Mouse (Mus musculus): ENCODE data around the gene Pnpla3. TPM values are rescaled to one million over a fixed set of nuclear protein-coding genes. Genes with fewer than 3 reads are reported as not detected.

The Pnpla3 gene
- polyA plus RNA-seq, 2 experiments, result 0.28 to 1.8 TPM

GRCm38 (mm10) chr15:84212031-84212755, 44.6 kb downstream of the Pnpla3 start:
- H3K4me3 ChIP-seq (replicated peaks; ENCODE audit: low read length), result no peak overlapping the region
- H3K4me2 ChIP-seq (replicated peaks; ENCODE audit: low read depth, low read length, severe bottlenecking), result no peak overlapping the region
- peaks cover 9% of the 10 kb centered on the region for H3K4me1 ChIP-seq (ENCODE audit: control insufficient read depth, insufficient read depth, low read length)
- ATAC-seq (ENCODE audit: low FRiP score, low read depth) (peak; percentile 74), DNase-seq (ENCODE audit: low spot score) (peak; percentile 85)
- no peak overlapping the region for H3K9ac ChIP-seq (ENCODE audit: low read depth, low read length, severe bottlenecking)
- H3K9me3 ChIP-seq (ENCODE audit: control insufficient read depth, low read length), result no peaks in the 10 kb centered on the region
- no peak for TF ChIP-seq POLR2A (IDR thresholded peaks at IDR 0.05; ENCODE audit: borderline replicate concordance, extremely low read depth, insufficient read depth, insufficient read length)
- H3K27ac ChIP-seq (replicated peaks; ENCODE audit: low read depth, low read length), result no peak overlapping the region
- no peaks in the 10 kb centered on the region for H3K27me3 ChIP-seq (ENCODE audit: control insufficient read depth, insufficient read depth, low read length)
- peaks cover 61% of the 10 kb centered on the region for H3K36me3 ChIP-seq (ENCODE audit: control insufficient read depth, insufficient read depth, low read length)
- 31% methylated on average over 6 of the region's 6 CpGs for WGBS

GRCm38 (mm10) chr15:84212756-84213105, 45.1 kb downstream of the Pnpla3 start:
- 0 out of 2 replicates have a peak, but pooled peaks have one; percentile 20 for ATAC-seq (ENCODE audit: low FRiP score, low read depth)
- Histone ChIP-seq H3K36me3 (ENCODE audit: control insufficient read depth, insufficient read depth, low read length) (peaks cover 56% of the 10 kb centered on the region), H3K4me1 (ENCODE audit: control insufficient read depth, insufficient read depth, low read length) (peaks cover 9% of the 10 kb centered on the region), H3K4me2 (replicated peaks; ENCODE audit: low read depth, low read length, severe bottlenecking) (no peak overlapping the region), H3K9me3 (ENCODE audit: control insufficient read depth, low read length) (no peaks in the 10 kb centered on the region), H3K27ac (replicated peaks; ENCODE audit: low read depth, low read length) (no peak overlapping the region), H3K27me3 (ENCODE audit: control insufficient read depth, insufficient read depth, low read length) (no peaks in the 10 kb centered on the region), H3K9ac (ENCODE audit: low read depth, low read length, severe bottlenecking) (no peak overlapping the region), H3K4me3 (replicated peaks; ENCODE audit: low read length) (no peak overlapping the region)
- no peak for TF ChIP-seq POLR2A (IDR thresholded peaks at IDR 0.05; ENCODE audit: borderline replicate concordance, extremely low read depth, insufficient read depth, insufficient read length)
- 72% methylated on average over 2 of the region's 2 CpGs for WGBS
- peak; percentile 12 for DNase-seq (ENCODE audit: low spot score)

GRCm38 (mm10) chr15:84213162-84213739, 45.6 kb downstream of the Pnpla3 start:
- H3K9me3 ChIP-seq (ENCODE audit: control insufficient read depth, low read length), result no peaks in the 10 kb centered on the region
- peaks cover 53% of the 10 kb centered on the region for H3K36me3 ChIP-seq (ENCODE audit: control insufficient read depth, insufficient read depth, low read length)
- no peaks in the 10 kb centered on the region for H3K27me3 ChIP-seq (ENCODE audit: control insufficient read depth, insufficient read depth, low read length)
- no peak overlapping the region for H3K4me2 ChIP-seq (replicated peaks; ENCODE audit: low read depth, low read length, severe bottlenecking)
- H3K9ac ChIP-seq (ENCODE audit: low read depth, low read length, severe bottlenecking), result no peak overlapping the region
- no peak for DNase-seq (ENCODE audit: low spot score)
- no peak for ATAC-seq (ENCODE audit: low FRiP score, low read depth)
- H3K27ac ChIP-seq (replicated peaks; ENCODE audit: low read depth, low read length), result no peak overlapping the region
- H3K4me3 ChIP-seq (replicated peaks; ENCODE audit: low read length), result no peak overlapping the region
- peaks cover 9% of the 10 kb centered on the region for H3K4me1 ChIP-seq (ENCODE audit: control insufficient read depth, insufficient read depth, low read length)
- TF ChIP-seq POLR2A (IDR thresholded peaks at IDR 0.05; ENCODE audit: borderline replicate concordance, extremely low read depth, insufficient read depth, insufficient read length), result no peak
- 90% methylated on average over 6 of the region's 6 CpGs for WGBS

DNA sequence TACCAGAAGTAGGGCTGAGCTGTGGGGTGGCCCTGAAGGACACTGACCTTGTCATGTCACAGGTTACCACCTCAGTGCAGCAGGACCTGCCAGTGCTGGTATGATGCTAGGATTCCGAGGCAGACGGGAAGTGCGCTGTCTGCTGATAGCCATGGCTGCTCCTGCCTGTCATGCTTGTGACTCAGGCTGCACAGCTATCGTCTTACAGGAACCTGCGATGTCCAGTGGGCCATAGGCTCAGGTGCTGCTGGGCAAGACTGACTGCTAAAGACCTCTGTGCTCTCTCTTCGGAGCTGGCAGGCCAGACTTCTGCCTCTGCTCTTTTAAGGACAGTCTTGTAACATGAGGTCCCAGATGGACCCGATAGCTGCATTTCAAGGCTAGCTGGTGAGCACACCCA, 46.8 kb downstream of the Pnpla3 start:
- Histone ChIP-seq H3K9ac (ENCODE audit: low read depth, low read length, severe bottlenecking) (no peak overlapping the region), H3K4me2 (replicated peaks; ENCODE audit: low read depth, low read length, severe bottlenecking) (no peak overlapping the region), H3K27me3 (ENCODE audit: control insufficient read depth, insufficient read depth, low read length) (no peaks in the 10 kb centered on the region), H3K27ac (replicated peaks; ENCODE audit: low read depth, low read length) (no peak overlapping the region), H3K36me3 (ENCODE audit: control insufficient read depth, insufficient read depth, low read length) (peaks cover 44% of the 10 kb centered on the region), H3K4me3 (replicated peaks; ENCODE audit: low read length) (no peak overlapping the region), H3K4me1 (ENCODE audit: control insufficient read depth, insufficient read depth, low read length) (peaks cover 16% of the 10 kb centered on the region), H3K9me3 (ENCODE audit: control insufficient read depth, low read length) (no peaks in the 10 kb centered on the region)
- TF ChIP-seq POLR2A (IDR thresholded peaks at IDR 0.05; ENCODE audit: borderline replicate concordance, extremely low read depth, insufficient read depth, insufficient read length), result no peak
- WGBS, result 74% methylated on average over 7 of the region's 7 CpGs
- DNase-seq (ENCODE audit: low spot score) (no peak), ATAC-seq (ENCODE audit: low FRiP score, low read depth) (no peak)

DNA sequence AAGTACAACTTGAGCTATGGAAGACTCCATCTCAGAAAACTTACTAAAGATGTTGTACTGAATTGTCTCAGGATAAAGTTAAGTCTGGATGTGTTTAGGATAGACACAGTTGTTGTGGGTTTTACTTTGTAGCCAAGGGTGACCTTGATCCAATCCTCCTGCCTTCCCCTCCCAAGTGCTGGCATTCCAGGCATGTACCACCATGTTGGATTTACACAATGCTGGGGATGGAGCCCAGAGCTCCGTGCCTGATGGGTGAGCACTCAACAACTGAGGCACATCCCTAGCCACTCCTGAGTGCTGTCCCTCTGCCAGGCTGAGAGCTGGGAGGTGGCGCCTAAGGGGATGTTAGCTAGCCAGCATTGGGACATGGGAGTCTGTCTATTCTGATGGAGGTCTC, 47.6 kb downstream of the Pnpla3 start:
- TF ChIP-seq POLR2A (IDR thresholded peaks at IDR 0.05; ENCODE audit: borderline replicate concordance, extremely low read depth, insufficient read depth, insufficient read length), result no peak
- Histone ChIP-seq H3K27ac (replicated peaks; ENCODE audit: low read depth, low read length) (no peak overlapping the region), H3K36me3 (ENCODE audit: control insufficient read depth, insufficient read depth, low read length) (peaks cover 37% of the 10 kb centered on the region), H3K4me3 (replicated peaks; ENCODE audit: low read length) (no peak overlapping the region), H3K9me3 (ENCODE audit: control insufficient read depth, low read length) (no peaks in the 10 kb centered on the region), H3K4me1 (ENCODE audit: control insufficient read depth, insufficient read depth, low read length) (peaks cover 16% of the 10 kb centered on the region), H3K9ac (ENCODE audit: low read depth, low read length, severe bottlenecking) (no peak overlapping the region), H3K4me2 (replicated peaks; ENCODE audit: low read depth, low read length, severe bottlenecking) (no peak overlapping the region), H3K27me3 (ENCODE audit: control insufficient read depth, insufficient read depth, low read length) (no peaks in the 10 kb centered on the region)
- WGBS, result 83% methylated on average over 2 of the region's 2 CpGs
- ATAC-seq (ENCODE audit: low FRiP score, low read depth) (no peak), DNase-seq (ENCODE audit: low spot score) (no peak)
